17 mouse cellular contexts compared by ENCODE assay signal in genomic region chr10:121242596-121242995, GRCm38 (mm10).
A peak's percentile ranks its signal among the peaks of the same experiment; 100 is the strongest.
DNase-seq lines count a peak whose midpoint lies in the region; ATAC-seq lines count a peak whose summit lies in the region.
"Had no signal": no experiment of that assay in that cellular context is flagged by ENCODE, and none has a peak within 500 bp of the region (broad histone marks: within the 10 kb centered on the region; RNA-seq: fewer than 3 reads in every experiment).

No protein-coding gene starts in this region.

- no peak overlapping the region for H3K27ac ChIP-seq in embryonic facial prominence, embryonic 14.5 days (replicated peaks; ENCODE audit: low read depth, low read length)
- no peak overlapping the region for H3K27ac ChIP-seq in embryonic facial prominence, embryonic 10.5 days (replicated peaks)
- no peak overlapping the region for H3K27ac ChIP-seq in midbrain, embryonic 11.5 days (ENCODE audit: low read depth, low read length)
- H3K27ac ChIP-seq in midbrain, embryonic 13.5 days = no peak overlapping the region
- peak overlapping the region; percentile 75 for H3K27ac ChIP-seq in stomach, embryonic 16.5 days (ENCODE audit: low read length)
- H3K27ac ChIP-seq: embryonic facial prominence, embryonic 15.5 days; forebrain, embryonic 12.5 days had no signal

- H3K4me2 ChIP-seq in embryonic facial prominence, embryonic 14.5 days (ENCODE audit: low read depth, low read length) = no peak overlapping the region
- no peak overlapping the region for H3K4me2 ChIP-seq in midbrain, embryonic 11.5 days
- H3K4me2 ChIP-seq in midbrain, embryonic 13.5 days (replicated peaks) = no peak overlapping the region
- no peak overlapping the region for H3K4me2 ChIP-seq in stomach, embryonic 16.5 days (ENCODE audit: low read depth, low read length)
- H3K4me2 ChIP-seq: embryonic facial prominence, embryonic 15.5 days; forebrain, embryonic 12.5 days had no signal

- 66% methylated on average over 10 of the region's 10 CpGs for WGBS in embryonic facial prominence, embryonic 14.5 days
- WGBS in embryonic facial prominence, embryonic 10.5 days = 77% methylated on average over 10 of the region's 10 CpGs
- WGBS in midbrain, embryonic 11.5 days = 81% methylated on average over 10 of the region's 10 CpGs
- 77% methylated on average over 10 of the region's 10 CpGs for WGBS in midbrain, embryonic 13.5 days
- 52% methylated on average over 10 of the region's 10 CpGs for WGBS in stomach, embryonic 16.5 days

- peaks cover 5% of the 10 kb centered on the region; the same call in 1 of the 2 replicates for H3K9me3 ChIP-seq in embryonic facial prominence, embryonic 14.5 days (ENCODE audit: control insufficient read depth, low read length)
- H3K9me3 ChIP-seq in embryonic facial prominence, embryonic 10.5 days = no peaks in the 10 kb centered on the region
- H3K9me3 ChIP-seq in midbrain, embryonic 11.5 days (ENCODE audit: control insufficient read depth, low read length) = no peaks in the 10 kb centered on the region
- no peaks in the 10 kb centered on the region for H3K9me3 ChIP-seq in midbrain, embryonic 13.5 days
- no peaks in the 10 kb centered on the region for H3K9me3 ChIP-seq in stomach, embryonic 16.5 days (replicated peaks; ENCODE audit: control insufficient read depth, low read length)
- H3K9me3 ChIP-seq: embryonic facial prominence, embryonic 15.5 days; forebrain, embryonic 12.5 days had no signal

- H3K4me3 ChIP-seq in embryonic facial prominence, embryonic 14.5 days (ENCODE audit: low read depth, low read length) = no peak overlapping the region
- H3K4me3 ChIP-seq in embryonic facial prominence, embryonic 10.5 days = no peak overlapping the region
- no peak overlapping the region for H3K4me3 ChIP-seq in midbrain, embryonic 11.5 days (ENCODE audit: low read depth, low read length)
- no peak overlapping the region for H3K4me3 ChIP-seq in midbrain, embryonic 13.5 days (replicated peaks)
- H3K4me3 ChIP-seq in stomach, embryonic 16.5 days (replicated peaks; ENCODE audit: low read length) = no peak overlapping the region
- H3K4me3 ChIP-seq: embryonic facial prominence, embryonic 15.5 days; forebrain, embryonic 12.5 days; limb, embryonic 13.5 days; myocyte had no signal

- H3K27me3 ChIP-seq in embryonic facial prominence, embryonic 14.5 days (replicated peaks; ENCODE audit: control insufficient read depth, insufficient read depth, low read length) = no peaks in the 10 kb centered on the region
- no peaks in the 10 kb centered on the region for H3K27me3 ChIP-seq in embryonic facial prominence, embryonic 10.5 days (replicated peaks; ENCODE audit: low read depth, poor library complexity, severe bottlenecking)
- no peaks in the 10 kb centered on the region for H3K27me3 ChIP-seq in midbrain, embryonic 11.5 days (ENCODE audit: control insufficient read depth, insufficient read depth, low read length)
- no peaks in the 10 kb centered on the region for H3K27me3 ChIP-seq in midbrain, embryonic 13.5 days
- no peaks in the 10 kb centered on the region for H3K27me3 ChIP-seq in stomach, embryonic 16.5 days (ENCODE audit: control insufficient read depth, insufficient read depth, low read length)
- H3K27me3 ChIP-seq: embryonic facial prominence, embryonic 15.5 days; forebrain, embryonic 12.5 days; limb, embryonic 13.5 days had no signal

- H3K4me1 ChIP-seq in embryonic facial prominence, embryonic 14.5 days (ENCODE audit: control insufficient read depth, insufficient read depth, low read length) = no peaks in the 10 kb centered on the region
- H3K4me1 ChIP-seq in embryonic facial prominence, embryonic 10.5 days = 0 out of 2 replicates have a peak, but pooled peaks cover 8% of the 10 kb centered on the region
- H3K4me1 ChIP-seq in midbrain, embryonic 11.5 days (ENCODE audit: control insufficient read depth, insufficient read depth, low read length) = no peaks in the 10 kb centered on the region
- peaks cover 10% of the 10 kb centered on the region for H3K4me1 ChIP-seq in midbrain, embryonic 13.5 days (replicated peaks)
- H3K4me1 ChIP-seq in stomach, embryonic 16.5 days (ENCODE audit: control insufficient read depth, insufficient read depth, low read length) = 0 out of 2 replicates have a peak, but pooled peaks cover 5% of the 10 kb centered on the region
- H3K4me1 ChIP-seq: embryonic facial prominence, embryonic 15.5 days had no signal

- H3K9ac ChIP-seq in embryonic facial prominence, embryonic 14.5 days (ENCODE audit: low read depth, low read length) = no peak overlapping the region
- no peak overlapping the region for H3K9ac ChIP-seq in midbrain, embryonic 11.5 days (ENCODE audit: low read length)
- no peak overlapping the region for H3K9ac ChIP-seq in midbrain, embryonic 13.5 days (replicated peaks)
- no peak overlapping the region for H3K9ac ChIP-seq in stomach, embryonic 16.5 days (ENCODE audit: low read length)
- H3K9ac ChIP-seq: embryonic facial prominence, embryonic 15.5 days; forebrain, embryonic 12.5 days; limb, embryonic 13.5 days had no signal

- peak; percentile 48 for DNase-seq in embryonic facial prominence, embryonic 14.5 days (ENCODE audit: low spot score)
- no peak for DNase-seq in embryonic facial prominence, embryonic 10.5 days (ENCODE audit: low spot score)
- DNase-seq in midbrain, embryonic 11.5 days (ENCODE audit: low spot score, missing footprints) = peak; percentile 56
- DNase-seq in kidney, postnatal 25 days = peak; percentile 18 to 63
- DNase-seq in layer of hippocampus, postnatal 36 days = no peak
- DNase-seq: cerebellum, adult 11 months; heart, postnatal 36 days; layer of hippocampus, adult 9-11 months; right cerebral cortex, postnatal 25 days; thymus, postnatal 25 days had no signal

- ATAC-seq in embryonic facial prominence, embryonic 14.5 days (ENCODE audit: low read depth) = no peak
- no peak for ATAC-seq in midbrain, embryonic 11.5 days (ENCODE audit: low FRiP score)
- no peak for ATAC-seq in midbrain, embryonic 13.5 days
- peak; percentile 79; the same call in 1 of the 2 replicates for ATAC-seq in stomach, embryonic 16.5 days (ENCODE audit: insufficient read depth, low FRiP score)
- no peak for ATAC-seq in frontal cortex, adult (ENCODE audit: low TSS enrichment)

- H3K36me3 ChIP-seq in embryonic facial prominence, embryonic 14.5 days (ENCODE audit: control insufficient read depth, insufficient read depth, low read length) = no peaks in the 10 kb centered on the region
- no peaks in the 10 kb centered on the region for H3K36me3 ChIP-seq in embryonic facial prominence, embryonic 10.5 days (replicated peaks)
- H3K36me3 ChIP-seq in midbrain, embryonic 11.5 days (ENCODE audit: control insufficient read depth, insufficient read depth, low read length) = no peaks in the 10 kb centered on the region
- H3K36me3 ChIP-seq in midbrain, embryonic 13.5 days = no peaks in the 10 kb centered on the region
- H3K36me3 ChIP-seq in stomach, embryonic 16.5 days (ENCODE audit: control insufficient read depth, insufficient read depth, low read length) = no peaks in the 10 kb centered on the region
- H3K36me3 ChIP-seq: embryonic facial prominence, embryonic 15.5 days; forebrain, embryonic 12.5 days; limb, embryonic 13.5 days had no signal

Comparison
In these comparisons a context has a peak if more than half of its experiments do, and no peak if none do; other contexts are left out.
1. DNase-seq: peak in embryonic facial prominence, embryonic 14.5 days (single experiment), midbrain, embryonic 11.5 days (single experiment) and kidney, postnatal 25 days (2 of 2); none in embryonic facial prominence, embryonic 10.5 days (single experiment) and layer of hippocampus, postnatal 36 days (0 of 2).